Mouse (Mus musculus) kidney, adult 2 months (tissue): ENCODE measurements around the gene Ksr1.
"Not testable (repeated sequence)": the region's sequence is repeated elsewhere in the genome, so short reads cannot be mapped to it uniquely, and the experiment has no call there.

ENCODE experiments used
- CTCF ChIP-seq: fragments of 200-500 bp; conservative IDR thresholded peaks from 2 replicates; pipeline ENCODE4 v1.5.1; 2011; ENCODE audit warnings: low read depth, mild to moderate bottlenecking, control low read depth, low read length, moderate library complexity, mixed read lengths; ENCODE audit not compliant: insufficient read depth, insufficient read length
- POLR2A ChIP-seq: fragments of 200-500 bp; IDR thresholded peaks from one replicate; pipeline ENCODE4 v1.6.1; 2011; ENCODE audit warnings: low read depth, low read length, control low read depth

GRCm38 (mm10) chr11:79007356-79007755 is 138.9 kb downstream of the Ksr1 start:
- TF ChIP-seq CTCF, POLR2A: not testable (repeated sequence)
